Mouse (Mus musculus) MEL (cell line): Measurements from ENCODE around the gene Gm27027. TPM values are rescaled to one million over a fixed set of nuclear protein-coding genes. Genes with fewer than 3 reads are reported as not detected.

Experiments
- DNase-seq: peaks from one replicate; pipeline ENCODE4 v3.0.0; 2011; ENCODE audit warnings: low read depth, low spot score
- H3K27ac ChIP-seq: 2 replicates; pipeline ENCODE4 v1.5.1; 2012; ENCODE audit warnings: low read depth, mild to moderate bottlenecking, control low read depth, low read length, moderate library complexity; ENCODE audit not compliant: control insufficient read depth
- H3K27me3 ChIP-seq, 2 experiments: fragments of 150-350 bp in 1 of 2; sonication (generic) in 1 of 2; 2 replicates each; pipeline ENCODE4 v1.6.1; 2012; ENCODE audit warnings: low read length in 2 of 2, mild to moderate bottlenecking in 2 of 2, improper control_type of control experiment in 1 of 2, moderate library complexity in 1 of 2; ENCODE audit not compliant: insufficient read depth in 2 of 2, control insufficient read depth in 1 of 2
- H3K36me3 ChIP-seq, 2 experiments: 2 replicates each; pipeline ENCODE4 v1.6.1; 2012 to 2014; ENCODE audit warnings: low read length in 2 of 2, improper control_type of control experiment in 1 of 2, inconsistent platforms in 1 of 2, mild to moderate bottlenecking in 1 of 2; ENCODE audit not compliant: insufficient read depth in 2 of 2, control insufficient read depth in 1 of 2
- H3K4me1 ChIP-seq, 2 experiments: fragments of 150-350 bp in 1 of 2; sonication (generic) in 1 of 2; 2 replicates each; pipeline ENCODE4 v1.6.1; 2012; ENCODE audit warnings: low read length in 2 of 2, improper control_type of control experiment in 1 of 2, mild to moderate bottlenecking in 1 of 2; ENCODE audit not compliant: insufficient read depth in 2 of 2, control insufficient read depth in 1 of 2
- H3K4me3 ChIP-seq, 2 experiments: fragments of 150-350 bp in 1 of 2; sonication (generic) in 1 of 2; 2 replicates each; pipeline ENCODE4 v1.5.1; 2012; ENCODE audit warnings: low read depth in 2 of 2, low read length in 2 of 2, mild to moderate bottlenecking in 2 of 2, moderate library complexity in 2 of 2, control low read depth in 1 of 2, improper control_type of control experiment in 1 of 2; ENCODE audit not compliant: control insufficient read depth in 1 of 2, insufficient read depth in 1 of 2
- H3K79me2 ChIP-seq: 2 replicates; pipeline ENCODE4 v1.6.1; 2012; ENCODE audit warnings: mild to moderate bottlenecking, low read length, moderate library complexity; ENCODE audit not compliant: control insufficient read depth, poor library complexity, insufficient read depth
- H3K9ac ChIP-seq: 2 replicates; pipeline ENCODE4 v1.6.1; 2012; ENCODE audit warnings: low read depth, mild to moderate bottlenecking, control low read depth, low read length, moderate library complexity; ENCODE audit not compliant: control insufficient read depth, poor library complexity, severe bottlenecking
- H3K9me3 ChIP-seq: fragments of 150-350 bp; sonication (generic); replicated peaks from 2 replicates; pipeline ENCODE4 v1.6.1; 2012; ENCODE audit warnings: mild to moderate bottlenecking, low read length, improper control_type of control experiment, moderate library complexity; ENCODE audit not compliant: insufficient read depth
- CHD2 ChIP-seq: IDR thresholded peaks from 2 replicates; pipeline ENCODE4 v1.6.1; 2011; ENCODE audit warnings: low read length, improper control_type of control experiment
- CTCF ChIP-seq, 3 experiments: IDR thresholded peaks in 2 of 3; conservative IDR thresholded peaks in 1 of 3; 2 replicates each; pipeline ENCODE4 v1.5.1; 2011 to 2012; ENCODE audit warnings: low read length in 3 of 3, low read depth in 2 of 3, mild to moderate bottlenecking in 2 of 3, improper control_type of control experiment in 1 of 3, inconsistent platforms in 1 of 3, mixed read lengths in 1 of 3, moderate library complexity in 1 of 3; ENCODE audit not compliant: control insufficient read depth in 1 of 3, insufficient read depth in 1 of 3, poor library complexity in 1 of 3, severe bottlenecking in 1 of 3
- E2F4 ChIP-seq: IDR thresholded peaks from 2 replicates; pipeline ENCODE4 v1.6.1; 2011; ENCODE audit warnings: low read depth, low read length, improper control_type of control experiment, borderline replicate concordance
- GATA1 ChIP-seq: IDR thresholded peaks from 2 replicates; pipeline ENCODE4 v1.6.1; 2011; ENCODE audit warnings: low read depth, low read length, improper control_type of control experiment
- HCFC1 ChIP-seq: IDR thresholded peaks from 2 replicates; pipeline ENCODE4 v1.6.1; 2012; ENCODE audit warnings: low read depth, mild to moderate bottlenecking, inconsistent platforms, low read length, improper control_type of control experiment, moderate library complexity
- JUND ChIP-seq: IDR thresholded peaks from 2 replicates; pipeline ENCODE4 v1.6.1; 2011; ENCODE audit warnings: low read depth, mild to moderate bottlenecking, improper control_type of control experiment, low read length
- KAT2A ChIP-seq: conservative IDR thresholded peaks from 2 replicates; pipeline ENCODE4 v1.6.1; 2012; ENCODE audit warnings: low read depth, low read length, improper control_type of control experiment, inconsistent platforms
- MAFK ChIP-seq: IDR thresholded peaks from 2 replicates; pipeline ENCODE4 v1.6.1; 2011; ENCODE audit warnings: low read depth, mild to moderate bottlenecking, low read length, improper control_type of control experiment, borderline replicate concordance
- MAX ChIP-seq: IDR thresholded peaks from 2 replicates; pipeline ENCODE4 v1.6.1; 2011; ENCODE audit warnings: low read length, improper control_type of control experiment
- MAZ ChIP-seq: IDR thresholded peaks from 2 replicates; pipeline ENCODE4 v1.6.1; 2012; ENCODE audit warnings: low read depth, mild to moderate bottlenecking, inconsistent platforms, low read length, improper control_type of control experiment
- NELFE ChIP-seq: IDR thresholded peaks from 2 replicates; pipeline ENCODE4 v1.6.1; 2011; ENCODE audit warnings: low read depth, low read length, improper control_type of control experiment
- POLR2A ChIP-seq, 2 experiments: IDR thresholded peaks; 2 replicates each; pipeline ENCODE4 v1.6.1; 2011 to 2012; ENCODE audit warnings: low read length in 2 of 2, mild to moderate bottlenecking in 2 of 2, control low read depth in 1 of 2, improper control_type of control experiment in 1 of 2, low read depth in 1 of 2, moderate library complexity in 1 of 2; ENCODE audit not compliant: control insufficient read depth in 1 of 2, insufficient read depth in 1 of 2, poor library complexity in 1 of 2
- SIN3A ChIP-seq: IDR thresholded peaks from 2 replicates; pipeline ENCODE4 v1.6.1; 2012; ENCODE audit warnings: low read length, improper control_type of control experiment, inconsistent platforms
- SMC3 ChIP-seq: IDR thresholded peaks from 2 replicates; pipeline ENCODE4 v1.6.1; 2011; ENCODE audit warnings: low read depth, low read length, improper control_type of control experiment
- TAL1 ChIP-seq: IDR thresholded peaks from 2 replicates; pipeline ENCODE4 v1.6.1; 2012; ENCODE audit warnings: mild to moderate bottlenecking, inconsistent platforms, low read length, moderate library complexity, mixed read lengths
- UBTF ChIP-seq: IDR thresholded peaks from 2 replicates; pipeline ENCODE4 v1.6.1; 2012; ENCODE audit warnings: low read depth, mild to moderate bottlenecking, inconsistent platforms, low read length, improper control_type of control experiment, moderate library complexity, borderline replicate concordance; ENCODE audit not compliant: insufficient read depth
- USF1 ChIP-seq: IDR thresholded peaks from 2 replicates; pipeline ENCODE4 v1.6.1; 2014; ENCODE audit warnings: low read depth, mild to moderate bottlenecking, inconsistent platforms, low read length, improper control_type of control experiment, moderate library complexity
- ZC3H11A ChIP-seq: IDR thresholded peaks from 2 replicates; pipeline ENCODE4 v1.6.1; 2012; ENCODE audit warnings: low read depth, mild to moderate bottlenecking, inconsistent platforms, low read length, improper control_type of control experiment
- ZKSCAN1 ChIP-seq: IDR thresholded peaks from 2 replicates; pipeline ENCODE4 v1.6.1; 2012; ENCODE audit warnings: low read depth, mild to moderate bottlenecking, inconsistent platforms, low read length, improper control_type of control experiment, moderate library complexity
- ZMIZ1 ChIP-seq: IDR thresholded peaks from 2 replicates; pipeline ENCODE4 v1.6.1; 2012; ENCODE audit warnings: low read depth, mild to moderate bottlenecking, inconsistent platforms, low read length, improper control_type of control experiment, moderate library complexity
- ZNF384 ChIP-seq: IDR thresholded peaks from 2 replicates; pipeline ENCODE4 v1.6.1; 2012; ENCODE audit warnings: low read depth, mild to moderate bottlenecking, inconsistent platforms, low read length, improper control_type of control experiment
- polyA plus RNA-seq, 2 experiments: library from polyadenylated mRNA; stranded (reverse) in 1 of 2; unstranded in 1 of 2; fragments of >175 nt in 1 of 2; fragments of >200 nt in 1 of 2; gene quantifications; 2 replicates each; pipeline versions ENCODE4 v1.2.1 to v1.2.4; 2012; ENCODE audit warnings: low replicate concordance in 2 of 2, low read depth in 1 of 2; ENCODE audit not compliant: insufficient read length in 2 of 2, insufficient read depth in 1 of 2, missing spikeins in 1 of 2
- total RNA-seq: library from RNA; depleted of rRNA; stranded (reverse); fragments of 300-350 nt; gene quantifications from 2 replicates; pipeline ENCODE4 v1.2.3, GENCODE M21; 2012

Gene Gm27027
- total and polyA plus RNA-seq, 3 experiments = not detected

DNA sequence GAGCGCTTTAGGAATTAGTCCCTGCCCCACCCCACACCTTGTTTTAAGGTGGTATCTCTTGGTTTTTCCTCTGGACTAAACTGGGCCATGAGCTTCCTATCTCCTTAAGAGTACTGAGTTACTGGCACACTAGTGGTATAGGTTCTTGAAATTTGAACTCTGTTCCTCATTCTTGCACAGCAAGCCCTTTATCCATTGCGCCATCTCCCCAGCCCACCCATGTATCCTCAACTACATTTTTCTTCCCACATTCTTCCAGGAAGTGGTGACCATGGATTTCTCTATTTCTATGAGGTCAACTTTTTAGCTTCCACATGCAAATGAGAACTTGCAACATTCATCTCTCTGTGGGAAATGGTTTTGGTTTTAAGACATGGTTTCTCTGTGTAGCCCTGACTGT is 82.6 kb downstream of the Gm27027 start:
- H3K36me3 ChIP-seq = no peaks in the 10 kb centered on the region
- no peaks in the 10 kb centered on the region for H3K9me3 ChIP-seq
- H3K27ac ChIP-seq = no peak overlapping the region
- no peaks in the 10 kb centered on the region for H3K4me1 ChIP-seq
- H3K9ac ChIP-seq = no peak overlapping the region
- no peak for TF ChIP-seq NELFE
- no peak for TF ChIP-seq JUND
- no peak for TF ChIP-seq MAX
- TF ChIP-seq CTCF (IDR thresholded peaks at IDR 0.05 in 2 of 3, conservative IDR thresholded peaks at IDR 0.05 in 1 of 3; ENCODE audit: control insufficient read depth in 1 of 3, insufficient read depth in 1 of 3, low read depth in 2 of 3, low read length in 3 of 3, poor library complexity in 1 of 3, severe bottlenecking in 1 of 3) = no peak
- TF ChIP-seq POLR2A (IDR thresholded peaks at IDR 0.05; ENCODE audit: control insufficient read depth in 1 of 2, insufficient read depth in 1 of 2, low read depth in 1 of 2, low read length in 2 of 2, poor library complexity in 1 of 2) = no peak
- TF ChIP-seq E2F4 = no peak
- TF ChIP-seq SIN3A = no peak
- TF ChIP-seq HCFC1 = no peak
- no peak for TF ChIP-seq ZNF384
- TF ChIP-seq GATA1 = no peak
- no peak for TF ChIP-seq SMC3
- TF ChIP-seq TAL1 = no peak
- TF ChIP-seq ZC3H11A = no peak
- no peak for TF ChIP-seq USF1
- TF ChIP-seq MAZ = no peak
- TF ChIP-seq MAFK = no peak
- TF ChIP-seq ZMIZ1 = no peak
- no peak for TF ChIP-seq ZKSCAN1
- TF ChIP-seq CHD2 = no peak
- TF ChIP-seq UBTF = no peak
- TF ChIP-seq, all 39 proteins: peak for 0
- DNase-seq = no peak
- H3K27me3 ChIP-seq = peaks cover 0 to 13% of the 10 kb centered on the region in 2 experiments; a peak in 3 of 4 replicates
- H3K4me3 ChIP-seq = no peak overlapping the region
- H3K79me2 ChIP-seq = no peaks in the 10 kb centered on the region

DNA sequence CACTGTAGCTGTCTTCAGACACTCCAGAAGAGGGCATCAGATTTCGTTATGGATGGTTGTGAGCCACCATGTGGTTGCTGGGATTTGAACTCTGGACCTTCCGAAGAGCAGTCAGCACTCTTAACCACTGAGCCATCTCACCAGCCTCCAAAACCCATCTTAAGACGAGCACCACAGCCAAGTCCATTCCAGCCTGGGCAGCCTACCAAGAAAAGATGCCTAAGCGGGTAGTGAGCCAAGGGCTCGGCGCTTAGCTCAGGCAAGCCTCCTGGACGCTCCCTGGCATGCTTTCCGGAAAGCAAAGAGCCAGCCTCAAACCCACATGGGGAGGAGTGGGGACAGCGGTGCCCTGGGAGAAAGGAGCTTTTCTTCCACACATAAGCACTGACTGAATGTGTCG is 84.2 kb downstream of the Gm27027 start:
- Histone ChIP-seq H3K36me3 (no peaks in the 10 kb centered on the region), H3K27me3 (peaks cover 0 to 14% of the 10 kb centered on the region in 2 experiments; a peak in 3 of 4 replicates)

More for the DNA sequence above, 84.2 kb downstream of the Gm27027 start:
- no peaks in the 10 kb centered on the region for H3K79me2 ChIP-seq
- no peaks in the 10 kb centered on the region for H3K9me3 ChIP-seq
- H3K4me3 ChIP-seq = no peak overlapping the region
- DNase-seq = no peak
- no peak overlapping the region for H3K9ac ChIP-seq
- no peaks in the 10 kb centered on the region for H3K4me1 ChIP-seq
- no peak overlapping the region for H3K27ac ChIP-seq
- no peak for TF ChIP-seq KAT2A
